Mouse (Mus musculus) CH12.LX (cell line): Measurements from ENCODE around the gene Ccdc51. TPM values are rescaled to one million over a fixed set of nuclear protein-coding genes. Genes with fewer than 3 reads are reported as not detected.

ENCODE experiments used
- DNase-seq: peaks from one replicate; pipeline ENCODE4 v3.0.0-alpha.2; 2013; ENCODE audit errors: extremely low read depth
- H3K27ac ChIP-seq: 2 replicates; pipeline ENCODE4 v1.5.1; 2012; ENCODE audit warnings: low read depth, mild to moderate bottlenecking, control low read depth, moderate library complexity; ENCODE audit not compliant: insufficient read depth
- H3K27me3 ChIP-seq: replicated peaks from 2 replicates; pipeline ENCODE3; 2012; ENCODE audit warnings: inconsistent platforms
- H3K36me3 ChIP-seq, 2 experiments: replicated peaks in 1 of 2; 2 replicates each; pipeline versions ENCODE3 to v1.6.1; 2012; ENCODE audit warnings: inconsistent platforms in 1 of 2, low read length in 1 of 2, mild to moderate bottlenecking in 1 of 2, mixed read lengths in 1 of 2, moderate library complexity in 1 of 2; ENCODE audit not compliant: control insufficient read depth in 1 of 2, insufficient read depth in 1 of 2
- H3K4me1 ChIP-seq, 2 experiments: 2 replicates each; pipeline ENCODE4 v1.6.1; 2012; ENCODE audit warnings: inconsistent platforms in 1 of 2, moderate library complexity in 1 of 2; ENCODE audit not compliant: insufficient read depth in 2 of 2, control insufficient read depth in 1 of 2
- H3K4me2 ChIP-seq: 2 replicates; pipeline ENCODE4 v1.6.1; 2012; ENCODE audit warnings: low read depth, mild to moderate bottlenecking, control low read depth; ENCODE audit not compliant: poor library complexity, insufficient read depth, severe bottlenecking
- H3K4me3 ChIP-seq, 3 experiments: fragments of 150-350 bp in 1 of 3; sonication (generic) in 1 of 3; replicated peaks in 1 of 3; 2 replicates each; pipeline versions ENCODE3 to v1.5.1; 2011 to 2012; ENCODE audit warnings: low read depth in 2 of 3, low read length in 2 of 3, mild to moderate bottlenecking in 2 of 3, moderate library complexity in 2 of 3, control low read depth in 1 of 3, improper control_type of control experiment in 1 of 3, inconsistent platforms in 1 of 3, mixed read lengths in 1 of 3; ENCODE audit not compliant: poor library complexity in 1 of 3
- H3K79me2 ChIP-seq: replicated peaks from 2 replicates; pipeline ENCODE4 v1.6.1; 2012; ENCODE audit warnings: mild to moderate bottlenecking, moderate library complexity; ENCODE audit not compliant: control insufficient read depth, poor library complexity, insufficient read depth, severe bottlenecking; ENCODE audit errors: extremely low read depth
- H3K9ac ChIP-seq: 2 replicates; pipeline ENCODE4 v1.6.1; 2012; ENCODE audit warnings: low read depth, mild to moderate bottlenecking, control low read depth, moderate library complexity; ENCODE audit not compliant: insufficient read depth
- H3K9me3 ChIP-seq: replicated peaks from 2 replicates; pipeline ENCODE3; 2012; ENCODE audit warnings: low read length, inconsistent platforms, mixed read lengths
- CHD2 ChIP-seq: IDR thresholded peaks from 2 replicates; pipeline ENCODE4 v1.6.1; 2011; ENCODE audit warnings: low read length, improper control_type of control experiment
- CTCF ChIP-seq, 2 experiments: IDR thresholded peaks in 1 of 2; conservative IDR thresholded peaks in 1 of 2; 2 replicates each; pipeline ENCODE4 v1.5.1; 2011 to 2012; ENCODE audit warnings: low read depth in 2 of 2, low read length in 2 of 2, improper control_type of control experiment in 1 of 2, inconsistent platforms in 1 of 2, mild to moderate bottlenecking in 1 of 2, moderate library complexity in 1 of 2
- EP300 ChIP-seq: IDR thresholded peaks from 2 replicates; pipeline ENCODE4 v1.6.1; 2011; ENCODE audit warnings: low read length, improper control_type of control experiment
- ETS1 ChIP-seq: conservative IDR thresholded peaks from 2 replicates; pipeline ENCODE4 v1.6.1; 2012; ENCODE audit warnings: low read depth, mild to moderate bottlenecking, inconsistent platforms, low read length, improper control_type of control experiment, moderate library complexity
- GABPA ChIP-seq: IDR thresholded peaks from 2 replicates; pipeline ENCODE4 v1.6.1; 2012; ENCODE audit warnings: low read depth, low read length, improper control_type of control experiment, inconsistent platforms; ENCODE audit not compliant: insufficient replicate concordance
- HCFC1 ChIP-seq: IDR thresholded peaks from 2 replicates; pipeline ENCODE4 v1.6.1; 2012; ENCODE audit warnings: low read depth, mild to moderate bottlenecking, inconsistent platforms, low read length, improper control_type of control experiment
- JUN ChIP-seq: IDR thresholded peaks from 2 replicates; pipeline ENCODE4 v1.6.1; 2011; ENCODE audit warnings: low read depth, mild to moderate bottlenecking, low read length, improper control_type of control experiment, moderate library complexity; ENCODE audit not compliant: insufficient read depth
- JUND ChIP-seq: conservative IDR thresholded peaks from 2 replicates; pipeline ENCODE4 v1.6.1; 2011; ENCODE audit warnings: low read depth, low read length, improper control_type of control experiment
- MAFK ChIP-seq: IDR thresholded peaks from 2 replicates; pipeline ENCODE4 v1.6.1; 2011; ENCODE audit warnings: low read length, improper control_type of control experiment; ENCODE audit not compliant: insufficient replicate concordance
- MXI1 ChIP-seq: IDR thresholded peaks from 2 replicates; pipeline ENCODE4 v1.6.1; 2011; ENCODE audit warnings: mild to moderate bottlenecking, low read depth, low read length, improper control_type of control experiment
- NELFE ChIP-seq: IDR thresholded peaks from 2 replicates; pipeline ENCODE4 v1.6.1; 2011; ENCODE audit warnings: low read depth, low read length, improper control_type of control experiment
- NRF1 ChIP-seq: IDR thresholded peaks from 2 replicates; pipeline ENCODE4 v1.6.1; 2014; ENCODE audit warnings: low read depth, mild to moderate bottlenecking, inconsistent platforms, low read length, improper control_type of control experiment, moderate library complexity
- PAX5 ChIP-seq: IDR thresholded peaks from 2 replicates; pipeline ENCODE4 v1.6.1; 2012; ENCODE audit warnings: low read length, inconsistent platforms, mixed read lengths
- POLR2A ChIP-seq: IDR thresholded peaks from 2 replicates; pipeline ENCODE4 v1.6.1; 2011; ENCODE audit warnings: low read depth, mild to moderate bottlenecking, improper control_type of control experiment, low read length
- RAD21 ChIP-seq: IDR thresholded peaks from 2 replicates; pipeline ENCODE4 v1.6.1; 2011; ENCODE audit warnings: low read depth, mild to moderate bottlenecking, low read length, improper control_type of control experiment, moderate library complexity
- RCOR1 ChIP-seq: conservative IDR thresholded peaks from 2 replicates; pipeline ENCODE4 v1.6.1; 2012; ENCODE audit warnings: low read depth, mild to moderate bottlenecking, inconsistent platforms, low read length, improper control_type of control experiment
- SMC3 ChIP-seq: IDR thresholded peaks from 2 replicates; pipeline ENCODE4 v1.6.1; 2011; ENCODE audit warnings: low read depth, low read length, improper control_type of control experiment
- TBP ChIP-seq: conservative IDR thresholded peaks from 2 replicates; pipeline ENCODE4 v1.6.1; 2011; ENCODE audit warnings: low read depth, low read length, improper control_type of control experiment
- TCF12 ChIP-seq: IDR thresholded peaks from 2 replicates; pipeline ENCODE4 v1.6.1; 2014; ENCODE audit warnings: low read depth, mild to moderate bottlenecking, inconsistent platforms, low read length, improper control_type of control experiment
- UBTF ChIP-seq: IDR thresholded peaks from 2 replicates; pipeline ENCODE4 v1.6.1; 2012; ENCODE audit warnings: low read depth, mild to moderate bottlenecking, inconsistent platforms, low read length, improper control_type of control experiment, moderate library complexity
- USF1 ChIP-seq: IDR thresholded peaks from 2 replicates; pipeline ENCODE4 v1.6.1; 2014; ENCODE audit warnings: low read depth, mild to moderate bottlenecking, inconsistent platforms, low read length, improper control_type of control experiment
- USF2 ChIP-seq: conservative IDR thresholded peaks from 2 replicates; pipeline ENCODE4 v1.6.1; 2011; ENCODE audit warnings: low read depth, low read length, improper control_type of control experiment
- ZKSCAN1 ChIP-seq: IDR thresholded peaks from 2 replicates; pipeline ENCODE4 v1.6.1; 2012; ENCODE audit warnings: low read depth, inconsistent platforms, low read length, improper control_type of control experiment, borderline replicate concordance
- ZMIZ1 ChIP-seq: IDR thresholded peaks from 2 replicates; pipeline ENCODE4 v1.6.1; 2012; ENCODE audit warnings: low read depth, mild to moderate bottlenecking, inconsistent platforms, low read length, improper control_type of control experiment
- dilution Hi-C: fragments of 300-500 bp; cut with MboI; formaldehyde crosslinking; loops from 2 replicates; pipeline ENCODE4 v1.14.3; 2020; ENCODE audit warnings: low sequenced_read_pairs; ENCODE audit not compliant: extremely low pct_unique_long_range_greater_than_20kb, extremely low pct_ligation_motif_present
- in situ Hi-C: fragments of 300-500 bp; cut with MboI; formaldehyde crosslinking; loops from 3 replicates; pipeline ENCODE4 v1.14.3; 2019; ENCODE audit warnings: low sequenced_read_pairs, low pct_ligation_motif_present, low pct_unique_long_range_greater_than_20kb, mixed read lengths
- polyA plus RNA-seq: library from polyadenylated mRNA; unstranded; fragments of >175 nt; gene quantifications from 2 replicates; pipeline ENCODE4 v1.2.1, GENCODE M21; 2012; ENCODE audit warnings: low read depth; ENCODE audit not compliant: insufficient read length
- total RNA-seq, 2 experiments: library from RNA; depleted of rRNA; stranded (reverse); fragments of 300-350 nt in 1 of 2; fragments of >200 nt in 1 of 2; gene quantifications; 2 replicates each; pipeline ENCODE4 v1.2.3; 2012 to 2014

Ccdc51 gene
- total and polyA plus RNA-seq, 3 experiments = 7.6 to 18.2 (median 16.2) TPM

DNA sequence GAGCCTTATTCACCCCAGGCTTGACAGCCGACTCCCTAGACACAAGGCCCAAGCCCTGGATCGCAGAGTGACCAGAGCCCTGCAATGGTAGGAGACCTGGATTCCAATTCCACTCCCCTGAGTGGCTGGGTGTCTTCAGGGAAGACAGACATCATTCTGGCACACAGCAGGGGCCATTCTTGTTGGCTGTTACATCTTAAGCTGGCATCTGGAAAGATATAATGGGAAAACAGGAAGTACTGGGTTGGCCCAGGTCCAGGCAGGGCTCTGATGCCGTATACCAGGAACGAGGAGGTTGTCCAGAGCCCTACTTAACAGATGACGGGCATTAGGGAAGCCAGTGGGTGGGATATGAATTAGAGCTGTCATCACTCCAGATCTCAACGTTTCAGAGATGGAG lies 41.0 kb downstream of the Ccdc51 start:
- no peak for TF ChIP-seq SMC3
- TF ChIP-seq USF2 = no peak
- TF ChIP-seq NRF1 = no peak
- no peak for TF ChIP-seq JUND
- TF ChIP-seq NELFE = no peak
- TF ChIP-seq RCOR1 = no peak
- no peak for TF ChIP-seq PAX5
- TF ChIP-seq EP300 = no peak
- TF ChIP-seq CHD2 = no peak
- no peak for TF ChIP-seq HCFC1
- no peak for TF ChIP-seq UBTF
- no peak for TF ChIP-seq MAFK
- no peak for TF ChIP-seq GABPA
- TF ChIP-seq JUN = no peak
- no peak for TF ChIP-seq MXI1
- Histone ChIP-seq H3K27ac (no peak overlapping the region), H3K9ac (no peak overlapping the region), H3K4me2 (no peak overlapping the region), H3K27me3 (peaks cover 15% of the 10 kb centered on the region), H3K4me1 (peaks cover 1 to 2% of the 10 kb centered on the region in 2 experiments; a peak in 3 of 4 replicates), H3K9me3 (no peaks in the 10 kb centered on the region), H3K36me3 (no peaks in the 10 kb centered on the region), H3K79me2 (no peaks in the 10 kb centered on the region), H3K4me3 (no peak overlapping the region)
- dilution Hi-C loops (no loop called here), in situ Hi-C loops (no loop called here)
- DNase-seq = no peak

DNA sequence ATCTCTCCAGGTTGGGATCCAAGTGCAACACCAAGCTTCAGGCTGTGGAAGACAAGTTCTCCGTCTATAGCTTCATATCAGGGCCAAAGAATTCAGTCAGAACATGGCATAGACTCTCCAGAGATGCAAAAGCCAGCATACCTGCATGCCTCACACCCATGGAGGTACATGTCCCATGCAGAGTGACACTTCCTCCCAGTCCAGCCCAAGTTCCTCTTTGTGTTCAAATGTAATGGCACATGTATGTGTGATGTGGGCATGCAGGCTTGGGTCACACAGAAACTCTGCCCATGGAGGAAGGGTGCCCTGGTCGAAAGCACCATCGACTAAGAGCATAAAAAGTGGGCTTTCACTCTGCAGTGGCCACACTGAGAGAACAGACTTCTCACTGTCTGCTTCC lies 41.9 kb downstream of the Ccdc51 start:
- dilution Hi-C loops = no loop called here
- in situ Hi-C loops = no loop called here

More for the DNA sequence above, 41.9 kb downstream of the Ccdc51 start:
- Histone ChIP-seq H3K4me2 (no peak overlapping the region), H3K27me3 (peaks cover 15% of the 10 kb centered on the region), H3K4me1 (peaks cover 0 to 2% of the 10 kb centered on the region in 2 experiments; a peak in 2 of 4 replicates), H3K36me3 (no peaks in the 10 kb centered on the region), H3K4me3 (no peak overlapping the region), H3K9ac (no peak overlapping the region), H3K9me3 (no peaks in the 10 kb centered on the region), H3K27ac (no peak overlapping the region)
- DNase-seq = no peak
- no peak for TF ChIP-seq CTCF (conservative IDR thresholded peaks at IDR 0.05 in 1 of 2, IDR thresholded peaks at IDR 0.05 in 1 of 2; ENCODE audit: low read depth in 2 of 2, low read length in 2 of 2)
- TF ChIP-seq PAX5 = no peak
- TF ChIP-seq USF1 = no peak
- no peak for TF ChIP-seq TCF12
- TF ChIP-seq RCOR1 = no peak
- no peak for TF ChIP-seq NELFE
- no peak for TF ChIP-seq ZKSCAN1
- TF ChIP-seq HCFC1 = no peak
- no peak for TF ChIP-seq RAD21
- TF ChIP-seq ZMIZ1 = no peak
- TF ChIP-seq MAFK = no peak
- TF ChIP-seq TBP = no peak
- TF ChIP-seq SMC3 = no peak
- no peak for TF ChIP-seq ETS1
- TF ChIP-seq POLR2A = no peak
- TF ChIP-seq, all 38 proteins: peak for 0
- H3K79me2 ChIP-seq = no peaks in the 10 kb centered on the region
